Mouse (Mus musculus) midbrain, embryonic 10.5 days (tissue): ENCODE data around the gene Bmper. TPM values are rescaled to one million over a fixed set of nuclear protein-coding genes. Genes with fewer than 3 reads are reported as not detected.

Source experiments
- DNase-seq: peaks from one replicate; pipeline ENCODE4 v3.0.0-alpha.2; 2017; ENCODE audit warnings: low spot score
- H3K27ac ChIP-seq: fragments of 300-500 bp; sonication (generic); replicated peaks from 2 replicates; pipeline ENCODE4 v1.5.1; 2016; ENCODE audit warnings: mild to moderate bottlenecking
- H3K27me3 ChIP-seq: fragments of 300-500 bp; sonication (generic); 2 replicates; pipeline ENCODE4 v1.6.1; 2016; ENCODE audit warnings: low read depth, mild to moderate bottlenecking; ENCODE audit not compliant: poor library complexity, severe bottlenecking
- H3K36me3 ChIP-seq: fragments of 300-500 bp; sonication (generic); 2 replicates; pipeline ENCODE4 v1.6.1; 2016; ENCODE audit warnings: mild to moderate bottlenecking, moderate library complexity
- H3K4me1 ChIP-seq: fragments of 300-500 bp; sonication (generic); 2 replicates; pipeline ENCODE4 v1.6.1; 2016
- H3K4me3 ChIP-seq: fragments of 300-500 bp; sonication (generic); 2 replicates; pipeline ENCODE4 v1.5.1; 2016; ENCODE audit warnings: mild to moderate bottlenecking, moderate library complexity
- H3K9me3 ChIP-seq: fragments of 300-500 bp; sonication (generic); replicated peaks from 2 replicates; pipeline ENCODE4 v1.6.1; 2016; ENCODE audit warnings: mild to moderate bottlenecking
- WGBS: fragments of 180-500 bp; shearing (Covaris S2); methylation state at CpG from one replicate; pipeline ENCODE4 v1.1.7; 2016; 5-methylcytosine and 5-hydroxymethylcytosine counted together
- polyA plus RNA-seq: library from polyadenylated mRNA; unstranded; fragments of >200 nt; fragmentation: Nextera tagmentation; extraction: Ambion mirVana; gene quantifications from 2 replicates; pipeline ENCODE4 v1.2.1, GENCODE M21; 2016

The Bmper gene
- polyA plus RNA-seq, 1 experiment from 2014 or later, result 0.72 TPM

DNA sequence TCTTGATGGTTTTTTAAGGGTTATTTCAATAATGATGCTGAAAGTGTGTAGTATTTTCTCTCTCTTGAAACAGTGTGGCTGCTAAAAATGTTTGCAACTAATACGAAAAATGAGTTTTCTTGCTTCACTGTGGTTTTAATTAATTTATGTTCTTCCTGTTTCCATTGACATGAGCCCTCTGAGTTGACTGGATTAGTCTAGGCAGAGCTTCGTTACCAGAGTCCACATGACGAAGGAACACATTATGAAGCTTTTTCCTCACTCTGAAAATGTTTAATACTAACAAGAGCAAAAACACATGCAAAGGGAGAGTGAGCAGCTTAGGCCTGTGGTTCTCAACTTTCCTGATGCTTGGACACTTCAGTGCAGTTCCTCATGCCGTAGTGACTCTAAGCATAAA, 53.4 kb downstream of the Bmper start:
- no peaks in the 10 kb centered on the region for H3K36me3 ChIP-seq
- H3K27ac ChIP-seq, result no peak overlapping the region
- H3K9me3 ChIP-seq, result no peaks in the 10 kb centered on the region
- DNase-seq, result no peak
- H3K27me3 ChIP-seq, result no peaks in the 10 kb centered on the region
- no peak overlapping the region for H3K4me3 ChIP-seq
- H3K4me1 ChIP-seq, result no peaks in the 10 kb centered on the region
- 90% methylated on average over 4 of the region's 4 CpGs for WGBS

DNA sequence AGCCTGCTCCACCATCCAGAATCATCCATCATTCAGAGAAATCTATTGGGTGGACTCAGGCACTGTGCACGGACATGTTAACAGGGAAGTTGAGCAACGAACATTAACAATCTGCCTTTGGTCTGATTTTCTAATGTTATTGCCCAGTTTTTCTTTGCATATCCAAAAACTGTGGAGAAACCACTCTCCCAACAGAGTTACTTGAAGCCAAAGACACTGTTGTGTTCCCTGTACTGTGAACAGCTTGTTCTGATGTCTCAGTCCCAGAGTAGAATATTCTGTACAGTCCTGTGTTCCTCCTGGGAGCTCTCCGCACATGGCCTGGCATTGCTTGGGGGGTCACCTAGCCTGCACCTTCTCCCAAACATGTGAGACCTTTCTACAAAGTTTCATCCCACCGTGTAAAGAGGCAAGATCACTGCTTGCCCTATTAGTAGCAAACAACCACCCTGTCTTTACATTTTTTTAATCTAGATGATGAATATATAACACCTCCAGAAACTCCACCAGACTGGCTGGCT, 62.1 kb downstream of the Bmper start:
- 91% methylated on average over 4 of the region's 4 CpGs for WGBS
- Histone ChIP-seq H3K9me3 (no peaks in the 10 kb centered on the region), H3K27ac (no peak overlapping the region), H3K4me1 (no peaks in the 10 kb centered on the region), H3K36me3 (no peaks in the 10 kb centered on the region), H3K4me3 (no peak overlapping the region), H3K27me3 (no peaks in the 10 kb centered on the region)
- DNase-seq, result no peak

DNA sequence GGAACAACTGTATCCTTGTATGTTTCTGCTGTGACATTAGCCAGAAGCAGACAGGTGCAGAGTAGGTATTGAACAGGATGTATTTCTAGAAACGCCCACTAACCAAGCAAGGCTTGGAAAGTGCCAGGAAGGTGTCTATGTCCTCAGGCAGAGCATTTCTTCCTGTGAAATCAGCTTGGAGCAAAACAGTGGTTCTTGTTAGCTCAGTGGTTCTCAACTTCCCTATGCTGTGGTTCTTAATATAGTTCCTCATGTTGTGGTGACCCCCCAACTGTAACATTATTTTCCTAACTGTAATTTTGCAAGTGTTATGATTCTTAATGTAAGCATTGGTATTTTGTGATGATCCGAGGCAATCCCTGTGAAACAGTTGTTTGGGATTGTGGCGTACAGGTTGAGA, 70.7 kb downstream of the Bmper start:
- Histone ChIP-seq H3K4me3 (no peak overlapping the region), H3K27me3 (no peaks in the 10 kb centered on the region), H3K27ac (no peak overlapping the region), H3K9me3 (no peaks in the 10 kb centered on the region), H3K4me1 (no peaks in the 10 kb centered on the region), H3K36me3 (no peaks in the 10 kb centered on the region)
- 91% methylated on average over 3 of the region's 3 CpGs for WGBS
- no peak for DNase-seq

DNA sequence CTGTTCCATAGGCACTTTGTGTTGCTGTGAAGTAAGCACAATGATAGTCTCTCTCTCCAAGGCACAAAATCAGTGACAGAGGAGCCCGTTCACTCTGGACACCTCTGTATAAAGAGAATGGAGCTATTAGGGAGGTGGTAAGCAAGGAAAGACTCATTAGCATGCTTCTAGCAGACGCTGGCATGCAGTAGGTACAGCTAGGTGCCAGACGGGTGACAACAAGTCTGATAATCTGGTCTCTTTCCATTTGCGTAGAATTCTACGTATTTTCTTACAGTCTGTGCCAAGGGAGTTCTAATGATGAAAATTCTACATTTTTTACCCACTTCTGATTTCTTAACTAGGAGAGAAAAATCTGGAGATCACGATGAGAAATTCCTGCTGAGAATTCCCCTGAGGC, 72.7 kb downstream of the Bmper start:
- H3K9me3 ChIP-seq, result no peaks in the 10 kb centered on the region
- no peak overlapping the region for H3K27ac ChIP-seq
- no peaks in the 10 kb centered on the region for H3K27me3 ChIP-seq
- H3K4me3 ChIP-seq, result no peak overlapping the region
- WGBS, result 91% methylated on average over 6 of the region's 6 CpGs
- no peaks in the 10 kb centered on the region for H3K36me3 ChIP-seq
- H3K4me1 ChIP-seq, result no peaks in the 10 kb centered on the region
- no peak for DNase-seq

DNA sequence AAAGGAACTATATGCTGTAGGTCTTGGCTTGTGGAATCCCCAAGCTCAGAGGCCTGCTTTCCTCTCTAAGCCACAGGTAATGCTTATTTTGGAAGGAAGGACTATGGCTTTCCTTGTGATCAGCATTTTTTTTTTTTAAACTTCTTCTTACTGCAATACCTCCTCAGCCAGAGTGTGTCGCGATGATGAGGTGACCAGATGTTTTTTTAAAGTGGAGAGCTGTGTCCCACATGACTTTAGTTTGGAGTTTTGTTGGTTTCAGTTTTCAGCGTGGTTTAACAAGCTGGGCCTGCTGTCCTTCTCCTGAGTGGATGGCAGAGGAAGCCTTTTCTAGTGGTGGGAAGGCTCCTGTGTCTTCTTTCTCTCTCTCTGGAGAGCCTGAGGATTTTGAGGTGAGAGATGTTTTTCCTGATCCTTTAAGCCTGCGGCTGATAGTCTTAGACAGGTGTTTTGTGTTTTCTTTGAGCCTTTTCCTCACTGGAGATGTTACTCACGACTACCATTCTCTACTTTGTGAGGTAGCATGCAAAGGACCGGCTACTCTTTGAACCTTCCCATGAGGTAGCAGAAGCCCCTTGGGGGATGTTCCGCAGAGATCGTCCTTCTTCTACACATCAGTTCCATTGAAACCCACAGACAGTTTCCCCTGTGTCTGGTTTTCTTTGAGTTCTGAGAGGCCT, 74.8 kb downstream of the Bmper start:
- H3K36me3 ChIP-seq, result no peaks in the 10 kb centered on the region
- no peaks in the 10 kb centered on the region for H3K4me1 ChIP-seq
- no peak overlapping the region for H3K27ac ChIP-seq
- 87% methylated on average over 8 of the region's 8 CpGs for WGBS
- no peak for DNase-seq
- no peaks in the 10 kb centered on the region for H3K9me3 ChIP-seq
- H3K27me3 ChIP-seq, result no peaks in the 10 kb centered on the region
- H3K4me3 ChIP-seq, result no peak overlapping the region

DNA sequence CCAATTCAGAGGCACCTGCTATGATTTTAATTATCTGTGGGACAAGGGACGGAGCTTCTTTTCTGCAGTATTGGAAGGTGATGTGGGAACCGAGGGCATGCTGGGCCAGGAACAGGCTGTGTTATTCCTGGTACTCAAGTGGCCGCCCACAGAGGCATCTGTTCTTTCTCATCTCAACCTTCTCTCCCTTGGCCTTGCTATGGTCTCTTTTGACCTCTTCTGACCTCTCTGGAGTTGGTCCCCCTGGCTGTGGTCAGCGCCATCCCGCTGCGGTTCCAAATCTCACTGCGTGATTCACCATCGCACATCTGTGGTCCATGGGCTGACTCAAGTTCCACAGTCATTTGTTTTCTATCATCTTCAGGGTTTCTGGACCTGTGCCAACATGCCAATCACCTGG, 77.5 kb downstream of the Bmper start:
- Histone ChIP-seq H3K4me3 (no peak overlapping the region), H3K9me3 (no peaks in the 10 kb centered on the region), H3K4me1 (no peaks in the 10 kb centered on the region), H3K27me3 (no peaks in the 10 kb centered on the region), H3K27ac (no peak overlapping the region), H3K36me3 (no peaks in the 10 kb centered on the region)
- DNase-seq, result no peak
- 88% methylated on average over 8 of the region's 8 CpGs for WGBS

DNA sequence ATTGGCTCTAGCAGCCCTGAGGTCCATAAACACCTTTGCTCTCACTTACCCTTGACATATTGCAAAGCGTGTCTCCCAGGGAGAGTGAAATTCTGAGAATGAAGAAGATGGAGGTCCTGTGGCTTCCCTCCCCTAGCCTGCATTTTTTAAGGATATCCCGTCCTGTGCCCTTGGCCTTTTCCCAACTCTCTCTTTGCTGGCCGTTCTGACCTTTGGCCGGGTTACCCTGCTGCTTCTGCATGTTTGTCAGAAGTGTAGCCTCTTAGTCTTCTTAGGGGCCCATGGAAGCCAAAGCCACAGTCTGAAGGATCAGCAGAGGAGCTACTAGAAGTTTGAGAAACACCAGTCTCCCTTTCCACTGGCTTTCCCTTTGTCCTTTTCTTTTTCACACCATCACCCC, 82.8 kb downstream of the Bmper start:
- 83% methylated on average over 4 of the region's 4 CpGs for WGBS
- Histone ChIP-seq H3K9me3 (no peaks in the 10 kb centered on the region), H3K4me1 (peaks cover 3% of the 10 kb centered on the region; the same call in 1 of the 2 replicates), H3K27ac (no peak overlapping the region), H3K4me3 (no peak overlapping the region), H3K27me3 (no peaks in the 10 kb centered on the region), H3K36me3 (no peaks in the 10 kb centered on the region)
- no peak for DNase-seq

DNA sequence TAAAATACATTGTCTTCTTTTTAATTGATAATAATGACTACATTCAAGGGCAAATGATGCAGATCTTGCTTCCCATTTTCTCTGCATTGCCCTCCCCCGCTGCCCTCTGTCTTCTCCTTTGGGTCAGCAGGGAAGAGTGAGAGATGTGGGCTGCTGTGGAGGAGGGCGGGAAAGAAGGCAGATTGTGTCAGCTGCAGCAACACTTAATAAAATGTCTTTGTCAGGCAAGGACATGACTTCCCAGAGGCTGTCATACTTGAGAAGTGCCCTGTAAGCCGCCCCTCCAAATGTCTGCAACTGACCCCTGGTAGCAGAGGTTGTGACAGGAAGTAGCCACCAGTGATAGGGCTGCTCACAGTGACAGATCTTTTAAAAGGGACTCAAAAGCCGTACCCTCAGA, 83.3 kb downstream of the Bmper start:
- H3K4me3 ChIP-seq, result no peak overlapping the region
- H3K27ac ChIP-seq, result no peak overlapping the region
- DNase-seq, result no peak
- peaks cover 3% of the 10 kb centered on the region; the same call in 1 of the 2 replicates for H3K4me1 ChIP-seq
- H3K27me3 ChIP-seq, result no peaks in the 10 kb centered on the region
- WGBS, result 83% methylated on average over 4 of the region's 4 CpGs
- no peaks in the 10 kb centered on the region for H3K9me3 ChIP-seq
- no peaks in the 10 kb centered on the region for H3K36me3 ChIP-seq

DNA sequence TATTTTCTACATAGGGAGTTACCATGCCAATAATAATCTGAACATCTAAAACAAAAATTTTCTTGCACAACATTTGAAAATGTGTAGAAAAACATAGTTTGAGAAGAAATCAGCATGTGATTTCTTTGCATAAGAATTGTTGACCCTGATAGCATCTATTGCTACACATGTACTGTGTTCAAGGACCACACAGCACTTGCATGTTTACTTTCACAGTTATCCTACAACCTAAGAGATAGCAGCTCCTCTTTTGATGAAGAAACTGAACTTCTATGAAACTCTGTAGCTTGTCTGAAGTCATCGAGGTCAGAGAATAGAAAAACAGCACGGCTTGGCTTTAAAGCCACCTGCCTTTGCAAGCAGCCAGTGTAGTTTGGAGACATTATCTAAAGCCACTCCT, 85.0 kb downstream of the Bmper start:
- H3K9me3 ChIP-seq, result no peaks in the 10 kb centered on the region

DNA sequence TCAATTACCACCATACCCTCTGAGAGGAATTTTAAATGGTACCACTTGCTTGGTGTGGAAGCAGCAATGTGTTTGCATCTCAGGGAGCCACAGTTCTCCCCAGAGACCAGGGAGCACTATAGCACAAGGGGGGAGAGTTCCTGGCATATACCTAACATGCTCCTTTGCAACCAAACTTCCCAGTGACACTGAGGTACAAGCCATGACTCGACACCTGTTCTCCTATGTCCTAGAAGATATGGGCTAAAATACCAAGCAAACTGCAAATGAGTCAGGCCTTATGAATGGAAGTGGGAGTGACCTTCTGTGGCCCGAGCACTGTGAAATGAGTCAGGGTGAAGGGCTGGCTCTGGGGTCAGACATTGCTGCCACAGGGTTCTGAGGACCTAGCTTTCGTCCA, 88.1 kb downstream of the Bmper start:
- no peaks in the 10 kb centered on the region for H3K27me3 ChIP-seq
- no peak overlapping the region for H3K4me3 ChIP-seq
- H3K27ac ChIP-seq, result no peak overlapping the region
- H3K4me1 ChIP-seq, result peaks cover 3% of the 10 kb centered on the region; the same call in 1 of the 2 replicates
- H3K36me3 ChIP-seq, result no peaks in the 10 kb centered on the region
- WGBS, result 90% methylated on average over 3 of the region's 3 CpGs
- H3K9me3 ChIP-seq, result no peaks in the 10 kb centered on the region
- no peak for DNase-seq

More for the DNA sequence above, 85.0 kb downstream of the Bmper start:
- no peak overlapping the region for H3K4me3 ChIP-seq
- DNase-seq, result no peak
- H3K27ac ChIP-seq, result no peak overlapping the region
- WGBS, result 89% methylated on average over 2 of the region's 2 CpGs
- H3K36me3 ChIP-seq, result no peaks in the 10 kb centered on the region
- H3K27me3 ChIP-seq, result no peaks in the 10 kb centered on the region
- peaks cover 3% of the 10 kb centered on the region; the same call in 1 of the 2 replicates for H3K4me1 ChIP-seq

DNA sequence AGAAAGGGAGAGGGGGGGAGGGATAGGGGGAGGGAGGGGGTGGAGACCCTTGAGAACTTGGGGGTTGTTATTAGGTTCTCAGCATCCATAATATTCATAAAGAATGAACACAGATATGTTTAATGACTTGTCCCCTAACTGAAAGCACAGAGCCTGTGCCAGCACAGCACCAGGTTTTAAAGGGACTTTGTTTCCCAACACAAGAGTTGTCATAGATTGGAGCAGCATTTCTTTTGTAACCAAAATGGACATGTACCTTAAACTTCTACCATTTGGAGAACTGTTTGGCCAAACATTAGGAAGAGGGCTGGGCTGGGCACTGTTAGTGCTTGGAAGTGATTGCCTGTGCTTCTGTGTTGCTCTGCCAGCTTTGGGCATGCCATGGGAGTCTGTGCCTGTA, 89.1 kb downstream of the Bmper start:
- no peak for DNase-seq
- Histone ChIP-seq H3K27ac (no peak overlapping the region), H3K9me3 (no peaks in the 10 kb centered on the region), H3K27me3 (no peaks in the 10 kb centered on the region), H3K36me3 (no peaks in the 10 kb centered on the region), H3K4me3 (no peak overlapping the region), H3K4me1 (no peaks in the 10 kb centered on the region)

DNA sequence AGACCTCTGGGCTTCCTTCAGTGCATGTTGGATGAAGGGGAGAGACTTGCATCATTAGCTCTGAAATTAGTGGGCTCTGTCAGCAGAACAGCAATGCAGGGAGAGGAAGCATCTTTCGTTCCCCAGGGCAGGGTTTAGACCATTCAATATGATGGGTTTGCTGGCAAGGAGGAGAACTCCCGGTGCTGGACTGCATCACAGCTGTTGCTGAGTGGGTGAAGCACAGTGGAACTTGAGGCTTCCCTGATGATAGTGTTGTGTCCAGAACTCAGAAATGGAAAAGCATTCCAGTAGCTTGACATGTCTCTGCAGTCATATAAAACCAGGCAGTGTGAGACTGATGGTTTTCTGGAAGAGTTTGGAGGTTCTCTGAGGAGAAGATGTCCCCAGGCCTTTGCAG, 90.0 kb downstream of the Bmper start:
- Histone ChIP-seq H3K36me3 (no peaks in the 10 kb centered on the region), H3K4me1 (no peaks in the 10 kb centered on the region), H3K9me3 (no peaks in the 10 kb centered on the region), H3K4me3 (no peak overlapping the region), H3K27ac (no peak overlapping the region), H3K27me3 (no peaks in the 10 kb centered on the region)
- WGBS, result 86% methylated on average over 2 of the region's 2 CpGs
- DNase-seq, result no peak

DNA sequence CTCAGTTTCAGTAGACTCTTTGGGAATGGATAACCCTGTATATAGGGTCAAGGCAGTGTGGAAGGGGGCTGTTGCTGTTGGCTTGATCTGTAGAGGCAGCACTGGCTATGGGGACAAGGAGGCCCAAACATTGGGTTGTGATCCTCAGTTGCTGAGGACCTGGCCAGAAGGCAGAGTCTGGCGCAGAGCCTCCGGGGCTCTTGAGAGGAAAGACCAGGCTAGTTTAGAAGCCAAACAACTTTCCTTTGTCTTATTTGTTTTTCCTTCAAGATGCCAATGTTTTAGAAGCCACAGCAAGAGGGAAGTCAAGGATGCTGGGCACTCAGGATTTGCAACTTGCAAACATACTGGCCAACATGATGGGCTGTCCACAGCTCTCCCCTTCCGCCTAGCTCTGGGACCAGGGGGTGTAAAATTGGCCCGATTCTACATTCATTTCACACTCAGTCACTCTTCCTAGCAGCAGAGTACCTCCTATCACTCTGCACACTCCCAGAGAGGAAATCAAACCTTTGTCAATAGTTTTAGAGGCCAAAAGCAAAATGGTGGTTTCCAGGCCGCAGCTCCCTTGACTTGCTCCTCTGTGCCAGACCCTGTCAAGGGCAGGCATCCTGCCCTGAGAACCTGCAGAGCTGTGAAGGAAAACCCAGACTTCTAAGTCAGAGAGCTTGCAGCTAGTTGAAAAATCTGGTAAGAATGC, 92.9 kb downstream of the Bmper start:
- H3K27ac ChIP-seq, result no peak overlapping the region
- DNase-seq, result no peak
- H3K9me3 ChIP-seq, result no peaks in the 10 kb centered on the region
- H3K4me3 ChIP-seq, result no peak overlapping the region
- WGBS, result 95% methylated on average over 5 of the region's 5 CpGs
- no peaks in the 10 kb centered on the region for H3K36me3 ChIP-seq
- H3K27me3 ChIP-seq, result no peaks in the 10 kb centered on the region
- no peaks in the 10 kb centered on the region for H3K4me1 ChIP-seq
